Mouse (Mus musculus) midbrain, postnatal 0 days (tissue): ENCODE measurements around the gene Myo18b. TPM values are rescaled to one million over a fixed set of nuclear protein-coding genes. Genes with fewer than 3 reads are reported as not detected.

ENCODE experiments used
- ATAC-seq: fragments of 200-750 bp; cut with Nextera tagmentation; 2 replicates; pipeline ENCODE4 v1.8.0; 2017; ENCODE audit warnings: moderate number of reproducible peaks, mild to moderate bottlenecking, moderate TSS enrichment, moderate library complexity; ENCODE audit not compliant: low FRiP score
- DNase-seq: peaks from one replicate; pipeline ENCODE4 v3.0.0-alpha.2; 2015; ENCODE audit warnings: low spot score
- H3K27ac ChIP-seq: fragments of 300-500 bp; sonication (generic); 2 replicates; pipeline ENCODE4 v1.5.1; 2014; ENCODE audit warnings: low read depth, mild to moderate bottlenecking, low read length, mixed read lengths
- H3K27me3 ChIP-seq: fragments of 300-500 bp; sonication (generic); 2 replicates; pipeline ENCODE4 v1.6.1; 2014; ENCODE audit warnings: low read length, control low read depth, mixed read lengths; ENCODE audit not compliant: insufficient read depth
- H3K36me3 ChIP-seq: fragments of 300-500 bp; sonication (generic); 2 replicates; pipeline ENCODE4 v1.6.1; 2014; ENCODE audit warnings: low read length, control low read depth, mixed read lengths; ENCODE audit not compliant: insufficient read depth
- H3K4me1 ChIP-seq: fragments of 300-500 bp; sonication (generic); 2 replicates; pipeline ENCODE4 v1.6.1; 2014; ENCODE audit warnings: mild to moderate bottlenecking, control low read depth, antibody characterized with exemption, low read length, mixed read lengths; ENCODE audit not compliant: insufficient read depth
- H3K4me2 ChIP-seq: fragments of 300-500 bp; sonication (generic); 2 replicates; pipeline ENCODE4 v1.6.1; 2014; ENCODE audit warnings: low read depth, mild to moderate bottlenecking, low read length, mixed read lengths; ENCODE audit not compliant: poor library complexity, severe bottlenecking
- H3K4me3 ChIP-seq: fragments of 300-500 bp; sonication (generic); 2 replicates; pipeline ENCODE4 v1.5.1; 2014; ENCODE audit warnings: low read depth, mild to moderate bottlenecking, low read length, moderate library complexity
- H3K9ac ChIP-seq: fragments of 300-500 bp; sonication (generic); replicated peaks from 2 replicates; pipeline ENCODE4 v1.6.1; 2014; ENCODE audit warnings: mild to moderate bottlenecking, low read length, moderate library complexity, mixed read lengths; ENCODE audit not compliant: poor library complexity, severe bottlenecking
- H3K9me3 ChIP-seq: fragments of 300-500 bp; sonication (generic); 2 replicates; pipeline ENCODE4 v1.6.1; 2016; ENCODE audit warnings: low read length, control low read depth
- CTCF ChIP-seq: IDR thresholded peaks from 2 replicates; pipeline ENCODE4 v1.5.1; 2016; ENCODE audit warnings: antibody characterized with exemption, mild to moderate bottlenecking
- WGBS: fragments of 180-500 bp; shearing (Covaris S2); extraction: QIAGEN DNeasy Blood & Tissue Kit; methylation state at CpG from one replicate; pipeline ENCODE4 v1.1.7; 2014; 5-methylcytosine and 5-hydroxymethylcytosine counted together
- polyA plus RNA-seq: library from polyadenylated mRNA; unstranded; fragments of >200 nt; fragmentation: Nextera tagmentation; extraction: Ambion mirVana; gene quantifications from 2 replicates; pipeline ENCODE4 v1.2.1, GENCODE M21; 2015
- total RNA-seq: library from RNA; depleted of rRNA; stranded (reverse); fragments of >200 nt; gene quantifications from 2 replicates; pipeline ENCODE4 v1.2.3, GENCODE M21; 2014; rRNA removed

Gene Myo18b
- total and polyA plus RNA-seq, 2 experiments from 2014 or later = 1.3 to 1.9 TPM

DNA sequence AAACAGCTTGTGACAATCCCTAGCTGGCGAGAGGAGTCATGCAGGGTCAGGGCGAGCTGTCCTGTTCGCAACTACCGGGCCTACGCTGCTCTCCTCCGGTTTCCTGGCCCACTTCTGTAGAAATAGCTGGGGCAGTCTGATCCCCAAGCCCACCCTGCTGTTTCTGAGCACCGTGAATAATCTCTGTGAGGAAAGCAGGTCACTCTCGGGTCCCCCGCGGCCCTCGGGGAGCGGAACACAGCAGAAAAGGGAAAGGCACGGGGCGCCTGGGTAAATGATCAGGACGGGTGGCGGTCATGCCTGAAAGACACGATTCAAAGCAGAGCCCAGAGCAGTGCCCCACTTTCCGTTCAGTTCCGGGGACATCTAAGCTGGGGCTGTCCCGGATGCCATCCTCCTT, 255.0 kb downstream of the Myo18b start:
- Histone ChIP-seq H3K4me1 (no peaks in the 10 kb centered on the region), H3K4me2 (no peak overlapping the region), H3K4me3 (no peak overlapping the region), H3K27me3 (no peaks in the 10 kb centered on the region), H3K36me3 (no peaks in the 10 kb centered on the region), H3K27ac (no peak overlapping the region), H3K9me3 (no peaks in the 10 kb centered on the region), H3K9ac (no peak overlapping the region)
- no peak for DNase-seq
- no peak for TF ChIP-seq CTCF
- ATAC-seq = no peak
- 25% methylated on average over 20 of the region's 20 CpGs for WGBS

DNA sequence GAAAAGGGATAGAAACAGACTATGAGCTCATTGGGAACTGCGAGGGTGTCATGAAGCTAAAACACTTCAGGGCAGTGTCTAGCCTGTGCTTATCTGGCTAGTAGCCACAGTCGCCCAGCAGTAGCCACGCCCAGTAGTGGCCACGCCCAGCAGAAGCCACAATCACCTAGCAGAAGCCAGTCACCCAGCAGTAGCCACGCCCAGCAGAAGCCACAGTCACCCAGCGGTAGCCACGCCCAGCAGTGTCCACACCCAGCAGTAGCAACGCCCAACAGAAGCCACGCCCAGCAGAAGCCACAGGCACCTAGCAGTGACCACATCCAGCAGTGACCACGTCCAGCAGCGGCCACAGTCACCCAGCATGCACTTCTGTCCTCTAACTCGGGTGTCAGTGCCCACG, 255.5 kb downstream of the Myo18b start:
- ATAC-seq (no peak), DNase-seq (no peak)
- H3K9me3 ChIP-seq = no peaks in the 10 kb centered on the region
- H3K9ac ChIP-seq = no peak overlapping the region
- 26% methylated on average over 13 of the region's 13 CpGs for WGBS
- H3K4me2 ChIP-seq = no peak overlapping the region; the same call in 1 of the 2 replicates
- no peak for TF ChIP-seq CTCF
- H3K4me1 ChIP-seq = no peaks in the 10 kb centered on the region
- no peaks in the 10 kb centered on the region for H3K36me3 ChIP-seq
- no peak overlapping the region for H3K27ac ChIP-seq
- no peaks in the 10 kb centered on the region for H3K27me3 ChIP-seq
- H3K4me3 ChIP-seq = no peak overlapping the region

Other genes starting within 250 kb of the Myo18b start
- 48.4 and 73.0 TPM in 2 replicates for gene Grk3, start 119.4 kb upstream of the Myo18b start, total RNA-seq
- gene Grk3, start 119.4 kb upstream of the Myo18b start, polyA plus RNA-seq = 15.2 and 21.1 TPM in 2 replicates
- gene Crybb2, start 173.8 kb upstream of the Myo18b start, total RNA-seq = not detected in 2 replicates
- gene Crybb2, start 173.8 kb upstream of the Myo18b start, polyA plus RNA-seq = not detected in 2 replicates
- gene Crybb3, start 185.2 kb upstream of the Myo18b start, total RNA-seq = 1.4 and 3.0 TPM in 2 replicates
- gene Crybb3, start 185.2 kb upstream of the Myo18b start, polyA plus RNA-seq = 2.2 and 3.1 TPM in 2 replicates